Mouse (Mus musculus) embryo, embryonic 11 days (tissue): ENCODE results near the gene Rgs1.

Source experiments
- DNase-seq: peaks from one replicate; pipeline ENCODE4 v3.0.0-alpha.2; 2015

Gene Rgs1

GRCm38 (mm10) chr1:144248923-144249322 is at the start of gene Rgs1:
Gene Rgs1 (minus strand): TSS chr1:144249242.
- DNase-seq, result no peak

GRCm38 (mm10) chr1:144283020-144284014 is 34.3 kb upstream of the Rgs1 start:
- no peak for DNase-seq

DNA sequence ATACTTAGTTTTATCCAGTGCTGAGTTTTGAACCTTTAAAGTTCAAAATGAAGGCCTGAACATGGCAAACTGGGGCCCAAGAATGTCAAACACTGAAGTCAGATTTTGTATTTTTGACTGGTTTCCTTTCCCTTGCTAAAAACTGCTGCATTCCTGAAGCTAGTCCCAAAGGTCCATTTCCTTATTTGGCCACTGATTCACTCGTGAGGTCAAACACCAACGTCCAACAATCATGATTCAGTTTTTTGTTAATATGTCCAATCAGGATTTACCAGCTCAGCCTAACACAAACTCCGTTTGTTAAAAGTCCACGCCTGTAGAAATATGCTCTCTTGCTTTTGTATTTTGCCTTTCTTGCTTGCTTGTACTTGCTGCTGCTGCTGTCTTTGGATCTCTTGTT is 31.0 kb upstream of the Rgs1 start:
- no peak for DNase-seq

GRCm38 (mm10) chr1:144272991-144273390 is 23.9 kb upstream of the Rgs1 start:
- DNase-seq, result no peak

GRCm38 (mm10) chr1:144269112-144269511 is 20.1 kb upstream of the Rgs1 start:
- no peak for DNase-seq

- no peak for DNase-seq
These were observed 18.7 kb upstream of the Rgs1 start for GRCm38 (mm10) chr1:144267471-144268470.

DNA sequence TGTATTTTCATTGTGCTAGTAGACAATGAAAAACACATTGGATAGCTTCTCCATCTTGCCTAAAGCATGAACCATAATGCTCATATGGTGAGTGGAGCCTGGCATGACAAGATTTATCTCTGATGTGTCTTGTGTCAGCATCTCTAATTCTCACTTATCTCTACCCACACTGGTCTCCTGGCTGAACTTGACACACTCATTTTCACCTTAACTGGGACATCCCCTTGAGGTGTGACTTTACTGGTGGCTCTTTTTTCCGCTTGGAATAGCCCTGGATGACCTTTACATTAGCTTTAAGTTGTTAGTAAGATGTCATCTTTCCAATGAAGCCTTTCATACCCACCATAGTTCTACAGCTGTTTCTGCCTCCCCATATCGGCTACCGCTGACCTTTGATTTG is 15.0 kb upstream of the Rgs1 start:
- DNase-seq, result no peak

- DNase-seq, result no peak
These were observed 13.0 kb upstream of the Rgs1 start for GRCm38 (mm10) chr1:144262008-144262407.

DNA sequence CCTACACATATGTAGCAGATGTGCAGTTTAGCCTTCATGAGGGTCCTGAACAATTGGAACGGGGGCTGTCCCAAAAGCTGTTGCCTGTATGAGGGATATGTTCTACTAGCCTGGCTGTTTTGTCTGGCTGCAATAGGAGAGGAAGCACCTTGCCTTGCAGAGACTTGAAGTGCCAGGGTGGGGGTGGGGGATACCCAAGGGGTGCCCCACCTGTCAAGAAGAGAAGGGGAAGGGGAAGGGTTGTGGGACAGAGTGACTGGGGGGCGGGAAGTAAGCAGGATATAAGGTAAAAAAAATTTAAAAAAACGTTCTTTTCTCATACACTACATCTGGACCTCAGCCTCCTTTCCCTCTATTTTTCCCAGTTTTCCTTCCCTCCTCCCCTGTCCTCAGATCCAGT is 9.7 kb upstream of the Rgs1 start:
- DNase-seq, result no peak

DNA sequence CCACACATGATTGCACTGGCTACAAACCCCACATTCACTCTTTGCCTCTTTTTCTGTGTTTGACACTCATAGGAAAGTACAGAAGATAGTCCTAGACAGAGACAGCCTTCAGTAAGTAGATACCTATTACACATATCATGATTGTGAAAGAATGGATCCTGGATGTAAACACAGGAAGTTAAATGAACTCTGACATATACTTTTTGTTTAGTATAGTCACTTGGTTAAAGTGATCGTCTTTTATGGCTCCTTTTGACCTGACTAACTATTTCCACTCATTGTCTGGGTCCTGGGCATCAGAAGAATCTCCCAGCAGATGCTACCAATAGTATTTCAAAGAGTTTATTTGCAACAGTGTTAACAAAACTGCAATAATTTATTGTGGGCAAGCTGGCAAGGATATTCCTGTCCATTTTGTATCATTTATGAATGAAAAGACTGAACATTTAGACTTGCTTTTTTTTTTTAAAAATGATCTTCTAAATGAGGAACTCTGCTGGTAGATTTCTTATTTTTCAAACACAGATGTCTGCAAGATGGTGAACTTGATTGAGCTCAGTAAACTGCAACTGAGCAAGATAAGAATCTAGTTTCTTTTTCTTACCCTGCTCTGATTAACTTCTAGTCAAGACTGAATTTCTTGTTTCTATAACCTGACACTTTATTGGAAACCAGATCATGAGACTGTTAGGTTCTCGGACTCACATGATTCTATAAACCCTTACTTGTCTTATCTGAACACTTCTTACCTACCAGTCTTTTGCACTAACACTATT is 7.7 kb upstream of the Rgs1 start:
- no peak for DNase-seq

- no peak for DNase-seq
These were observed 836 bp downstream of the Rgs1 start for GRCm38 (mm10) chr1:144248206-144248605.

- no peak for DNase-seq
These were observed 1.7 kb downstream of the Rgs1 start for GRCm38 (mm10) chr1:144247382-144247781.

- peak; percentile 7 for DNase-seq
These were observed 5.5 kb downstream of the Rgs1 start for GRCm38 (mm10) chr1:144243511-144243910.

DNA sequence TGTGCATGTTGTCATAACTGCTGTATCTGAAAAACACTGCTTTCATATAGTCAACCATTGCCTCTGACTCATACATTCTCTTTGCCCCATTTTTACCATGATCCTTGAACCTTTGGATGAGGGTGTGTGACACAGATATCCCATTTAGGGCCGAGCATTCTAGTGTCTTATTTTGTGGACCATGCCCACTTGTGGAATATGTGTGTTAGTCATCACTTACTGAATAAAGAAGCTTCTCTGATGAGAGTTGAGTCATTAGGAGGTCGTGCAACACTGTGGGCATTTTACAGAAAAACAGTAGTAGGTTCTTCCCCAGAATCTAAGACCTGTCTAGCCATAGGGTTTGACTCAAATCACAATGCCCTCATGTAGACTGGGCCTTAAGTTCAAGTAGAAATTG is 9.8 kb downstream of the Rgs1 start:
- no peak for DNase-seq

DNA sequence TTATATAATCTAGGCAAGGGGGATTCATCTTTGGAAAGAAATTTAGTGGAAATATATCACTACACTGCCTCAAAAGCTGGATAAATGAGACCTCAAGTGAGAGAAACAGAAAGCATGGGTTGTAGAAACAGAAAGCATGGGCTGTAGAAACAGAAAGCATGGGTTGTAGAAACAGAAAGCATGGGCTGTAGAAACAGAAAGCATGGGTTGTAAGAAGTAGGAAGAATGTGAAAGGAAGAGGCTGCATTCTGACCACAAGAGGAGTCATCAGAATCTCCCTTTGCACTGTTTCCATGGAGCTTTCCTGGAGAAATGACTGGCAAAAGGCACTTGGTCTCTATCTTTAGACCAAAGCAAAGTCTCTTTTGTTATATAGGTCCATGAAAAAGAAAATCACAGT is 33.8 kb downstream of the Rgs1 start:
- no peak for DNase-seq

- no peak for DNase-seq
These were observed 38.1 kb downstream of the Rgs1 start for GRCm38 (mm10) chr1:144210912-144211311.

DNA sequence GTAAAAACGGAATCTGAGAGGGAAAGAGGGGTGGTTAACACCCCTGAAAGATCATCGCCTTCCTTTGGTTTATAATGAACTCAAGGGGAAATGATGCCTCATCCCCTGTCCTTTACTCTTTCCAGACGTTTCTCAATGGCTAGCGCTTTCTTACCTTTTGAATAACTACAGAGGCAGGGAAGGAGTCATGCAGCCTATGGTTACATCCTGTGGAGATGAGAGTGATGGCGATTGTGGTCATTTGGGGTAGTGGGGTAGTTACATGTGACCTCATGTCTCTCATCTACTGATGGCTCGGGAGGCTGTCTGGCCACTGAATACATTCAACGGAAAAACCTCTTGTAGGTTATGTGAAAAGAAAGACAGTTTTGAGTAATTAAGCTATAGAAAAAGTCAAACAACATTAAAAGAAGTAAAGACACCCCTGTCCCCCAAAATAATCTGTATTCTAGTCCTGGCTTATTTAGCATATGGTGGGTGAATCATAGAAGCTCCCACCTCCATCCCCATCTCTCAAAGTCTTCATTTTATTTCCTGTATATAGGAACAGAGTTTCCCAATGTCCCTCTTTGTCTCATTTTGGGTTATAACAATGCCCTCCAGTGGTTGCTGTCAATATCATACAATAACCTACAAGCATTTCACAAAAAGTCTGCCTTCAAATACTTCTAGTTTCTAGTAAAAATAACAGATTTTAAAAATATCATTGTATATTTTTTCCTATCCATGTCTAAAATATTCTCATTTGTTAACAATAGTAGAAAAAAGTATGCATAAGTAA is 42.6 kb downstream of the Rgs1 start:
- DNase-seq, result no peak

DNA sequence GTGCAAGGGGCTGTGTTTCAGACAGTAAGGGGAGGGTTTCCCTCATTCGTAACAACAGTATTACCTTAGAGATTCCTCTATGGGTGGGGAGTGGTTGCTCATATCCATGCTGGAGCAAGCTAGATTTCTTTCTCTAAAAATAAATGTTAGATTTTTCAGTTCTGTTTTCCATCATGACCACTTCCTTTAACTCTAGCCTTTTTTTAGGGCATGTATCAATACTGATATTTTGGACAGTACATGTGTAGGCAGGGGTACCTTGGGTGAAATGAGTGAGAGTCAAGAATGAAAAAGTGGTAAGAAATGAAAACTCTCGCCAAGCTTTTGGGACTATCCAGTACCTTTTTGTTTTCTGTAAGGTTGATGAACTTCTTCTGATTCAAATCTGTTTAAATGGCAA is 44.3 kb downstream of the Rgs1 start:
- no peak for DNase-seq

GRCm38 (mm10) chr1:144202939-144203338 is 46.1 kb downstream of the Rgs1 start:
- no peak for DNase-seq

- no peak for DNase-seq
These were observed 48.5 kb downstream of the Rgs1 start for GRCm38 (mm10) chr1:144200496-144200895.

DNA sequence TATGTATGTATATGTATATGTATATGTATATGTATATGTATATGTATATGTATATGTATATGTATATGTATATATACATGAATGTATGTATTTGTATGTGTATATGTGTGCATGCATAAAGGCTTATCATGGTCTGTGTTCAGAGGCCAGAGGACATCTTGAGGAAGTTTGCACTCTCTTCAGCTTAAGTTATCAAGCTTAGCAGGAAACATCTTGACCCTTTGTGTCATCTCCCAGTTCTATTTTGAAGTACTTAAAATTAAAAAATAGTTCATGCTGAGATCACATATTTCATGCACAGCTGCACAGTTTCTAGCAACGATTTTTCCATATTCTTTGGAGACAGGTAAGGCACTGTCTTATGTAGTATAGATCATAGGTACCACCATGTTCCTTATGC is 49.5 kb downstream of the Rgs1 start:
- no peak for DNase-seq

GRCm38 (mm10) chr1:144197684-144198083 is 51.4 kb downstream of the Rgs1 start:
- peak; percentile 71 for DNase-seq
